Mouse (Mus musculus): ENCODE data around the gene Cacna1c. TPM values are rescaled to one million over a fixed set of nuclear protein-coding genes. Genes with fewer than 3 reads are reported as not detected.

Cacna1c gene
- polyA plus RNA-seq, 1 experiment = 19.1 TPM

GRCm38 (mm10) chr6:119132863-119133262 lies 63.4 kb downstream of the Cacna1c start:
- TF ChIP-seq POLR2A (IDR thresholded peaks at IDR 0.05; ENCODE audit: borderline replicate concordance, extremely low read depth, insufficient read depth, insufficient read length, poor library complexity, severe bottlenecking) (no peak), CTCF (IDR thresholded peaks at IDR 0.05; ENCODE audit: borderline replicate concordance, extremely low read depth, insufficient read depth, insufficient read length) (no peak)
- no peak for DNase-seq (ENCODE audit: low read depth)

GRCm38 (mm10) chr6:119132111-119132735 lies 64.0 kb downstream of the Cacna1c start:
- peak; percentile 30 for DNase-seq (ENCODE audit: low read depth)
- TF ChIP-seq CTCF (IDR thresholded peaks at IDR 0.05; ENCODE audit: borderline replicate concordance, extremely low read depth, insufficient read depth, insufficient read length) = no peak
- TF ChIP-seq POLR2A (IDR thresholded peaks at IDR 0.05; ENCODE audit: borderline replicate concordance, extremely low read depth, insufficient read depth, insufficient read length, poor library complexity, severe bottlenecking) = no peak

GRCm38 (mm10) chr6:119129664-119130063 lies 66.6 kb downstream of the Cacna1c start:
- no peak for DNase-seq (ENCODE audit: low read depth)
- peak; percentile 52; the same call in 1 of the 2 replicates for TF ChIP-seq CTCF (IDR thresholded peaks at IDR 0.05; ENCODE audit: borderline replicate concordance, extremely low read depth, insufficient read depth, insufficient read length)
- TF ChIP-seq POLR2A (IDR thresholded peaks at IDR 0.05; ENCODE audit: borderline replicate concordance, extremely low read depth, insufficient read depth, insufficient read length, poor library complexity, severe bottlenecking) = no peak

- TF ChIP-seq CTCF (IDR thresholded peaks at IDR 0.05; ENCODE audit: borderline replicate concordance, extremely low read depth, insufficient read depth, insufficient read length) (no peak), POLR2A (IDR thresholded peaks at IDR 0.05; ENCODE audit: borderline replicate concordance, extremely low read depth, insufficient read depth, insufficient read length, poor library complexity, severe bottlenecking) (no peak)
- DNase-seq (ENCODE audit: low read depth) = no peak
These were observed 67.7 kb downstream of the Cacna1c start for GRCm38 (mm10) chr6:119128521-119128920.

DNA sequence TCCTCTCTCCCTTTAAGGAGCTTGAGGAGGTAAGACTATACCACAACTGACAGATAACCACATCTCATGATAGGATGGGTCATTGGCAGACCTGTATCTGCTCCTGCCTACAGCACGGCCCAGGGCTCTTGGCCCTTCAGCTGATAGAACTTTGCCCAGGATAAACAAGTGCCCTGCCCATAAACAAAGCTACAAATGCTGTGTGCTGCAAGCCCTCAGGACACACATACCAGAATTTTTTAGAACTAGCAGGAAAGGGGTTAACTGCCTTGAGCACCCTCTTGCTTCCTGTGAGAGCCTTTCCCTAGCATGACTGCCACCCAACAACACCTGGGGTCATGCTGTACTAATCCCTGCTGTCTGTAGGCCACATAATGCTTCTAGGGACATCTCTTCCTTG lies 68.1 kb downstream of the Cacna1c start:
- DNase-seq (ENCODE audit: low read depth) = no peak
- no peak for TF ChIP-seq CTCF (IDR thresholded peaks at IDR 0.05; ENCODE audit: borderline replicate concordance, extremely low read depth, insufficient read depth, insufficient read length)
- TF ChIP-seq POLR2A (IDR thresholded peaks at IDR 0.05; ENCODE audit: borderline replicate concordance, extremely low read depth, insufficient read depth, insufficient read length, poor library complexity, severe bottlenecking) = no peak

DNA sequence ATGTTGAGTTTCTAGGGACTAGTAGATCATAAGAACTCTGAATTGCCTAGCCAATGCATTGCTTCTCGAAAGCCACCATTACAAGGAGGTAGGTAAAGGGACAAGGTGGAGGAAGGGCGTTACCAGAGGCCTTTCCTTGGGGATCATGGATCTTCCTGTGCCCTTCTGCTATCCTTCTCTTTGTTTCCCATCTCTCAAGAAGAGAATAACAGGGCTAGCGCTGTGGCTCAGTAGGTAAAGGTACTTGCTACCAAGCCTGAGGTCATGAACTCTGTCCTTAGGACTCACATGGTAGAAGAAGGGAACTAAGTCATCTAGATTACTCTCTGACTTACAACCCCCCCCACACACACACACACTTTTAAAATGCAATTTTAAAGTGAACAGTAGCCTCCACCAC lies 69.2 kb downstream of the Cacna1c start:
- no peak for DNase-seq (ENCODE audit: low read depth)
- TF ChIP-seq CTCF (IDR thresholded peaks at IDR 0.05; ENCODE audit: borderline replicate concordance, extremely low read depth, insufficient read depth, insufficient read length) (no peak), POLR2A (IDR thresholded peaks at IDR 0.05; ENCODE audit: borderline replicate concordance, extremely low read depth, insufficient read depth, insufficient read length, poor library complexity, severe bottlenecking) (no peak)

GRCm38 (mm10) chr6:119118371-119118770 lies 77.8 kb downstream of the Cacna1c start:
- no peak for DNase-seq (ENCODE audit: low read depth)
- TF ChIP-seq CTCF (IDR thresholded peaks at IDR 0.05; ENCODE audit: borderline replicate concordance, extremely low read depth, insufficient read depth, insufficient read length) (peak; percentile 11; the same call in 1 of the 2 replicates), POLR2A (IDR thresholded peaks at IDR 0.05; ENCODE audit: borderline replicate concordance, extremely low read depth, insufficient read depth, insufficient read length, poor library complexity, severe bottlenecking) (no peak)

DNA sequence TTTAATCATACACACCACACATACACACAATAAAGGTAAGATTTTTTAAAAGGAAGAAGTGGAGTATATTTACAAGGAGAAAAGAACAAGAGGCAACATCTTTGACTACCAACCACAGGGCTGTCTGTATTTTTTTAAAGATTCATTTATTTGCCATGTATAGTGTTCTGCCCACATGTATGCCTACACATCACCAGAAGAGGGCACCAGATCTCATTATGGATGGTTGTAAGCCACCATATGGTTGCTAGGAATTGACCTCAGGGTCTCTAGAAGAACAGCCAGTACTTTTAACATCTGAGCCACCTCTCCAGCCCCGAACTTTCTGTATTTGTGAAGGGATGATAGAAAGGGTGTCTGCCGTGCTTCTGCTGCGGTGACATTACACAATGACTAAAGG lies 79.9 kb downstream of the Cacna1c start:
- no peak for DNase-seq (ENCODE audit: low read depth)
- TF ChIP-seq POLR2A (IDR thresholded peaks at IDR 0.05; ENCODE audit: borderline replicate concordance, extremely low read depth, insufficient read depth, insufficient read length, poor library complexity, severe bottlenecking) (no peak), CTCF (IDR thresholded peaks at IDR 0.05; ENCODE audit: borderline replicate concordance, extremely low read depth, insufficient read depth, insufficient read length) (peak; percentile 22; the same call in 1 of the 2 replicates)

GRCm38 (mm10) chr6:119113362-119113761 lies 82.9 kb downstream of the Cacna1c start:
- no peak for DNase-seq (ENCODE audit: low read depth)
- TF ChIP-seq POLR2A (IDR thresholded peaks at IDR 0.05; ENCODE audit: borderline replicate concordance, extremely low read depth, insufficient read depth, insufficient read length, poor library complexity, severe bottlenecking) (no peak), CTCF (IDR thresholded peaks at IDR 0.05; ENCODE audit: borderline replicate concordance, extremely low read depth, insufficient read depth, insufficient read length) (no peak)

DNA sequence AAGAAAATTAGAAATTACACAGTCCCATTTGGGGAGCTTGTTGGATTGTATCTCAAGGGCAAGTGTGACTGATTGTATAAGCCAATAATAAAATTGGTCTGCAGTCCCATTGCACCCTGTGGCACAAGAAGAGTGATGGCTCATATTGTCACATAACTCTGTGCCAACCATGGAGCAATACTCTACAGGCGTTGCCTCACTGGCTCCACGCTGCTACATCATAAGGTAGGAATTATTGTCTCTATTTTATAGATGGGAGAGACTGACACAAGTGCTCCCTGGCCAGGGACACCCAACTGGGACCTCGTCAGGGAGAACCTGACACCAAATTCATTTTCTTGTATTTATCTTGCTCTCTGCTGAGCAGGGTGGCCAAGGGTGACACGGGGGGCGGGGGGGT lies 85.8 kb downstream of the Cacna1c start:
- TF ChIP-seq POLR2A (IDR thresholded peaks at IDR 0.05; ENCODE audit: borderline replicate concordance, extremely low read depth, insufficient read depth, insufficient read length, poor library complexity, severe bottlenecking) (no peak), CTCF (IDR thresholded peaks at IDR 0.05; ENCODE audit: borderline replicate concordance, extremely low read depth, insufficient read depth, insufficient read length) (no peak)
- no peak for DNase-seq (ENCODE audit: low read depth)

DNA sequence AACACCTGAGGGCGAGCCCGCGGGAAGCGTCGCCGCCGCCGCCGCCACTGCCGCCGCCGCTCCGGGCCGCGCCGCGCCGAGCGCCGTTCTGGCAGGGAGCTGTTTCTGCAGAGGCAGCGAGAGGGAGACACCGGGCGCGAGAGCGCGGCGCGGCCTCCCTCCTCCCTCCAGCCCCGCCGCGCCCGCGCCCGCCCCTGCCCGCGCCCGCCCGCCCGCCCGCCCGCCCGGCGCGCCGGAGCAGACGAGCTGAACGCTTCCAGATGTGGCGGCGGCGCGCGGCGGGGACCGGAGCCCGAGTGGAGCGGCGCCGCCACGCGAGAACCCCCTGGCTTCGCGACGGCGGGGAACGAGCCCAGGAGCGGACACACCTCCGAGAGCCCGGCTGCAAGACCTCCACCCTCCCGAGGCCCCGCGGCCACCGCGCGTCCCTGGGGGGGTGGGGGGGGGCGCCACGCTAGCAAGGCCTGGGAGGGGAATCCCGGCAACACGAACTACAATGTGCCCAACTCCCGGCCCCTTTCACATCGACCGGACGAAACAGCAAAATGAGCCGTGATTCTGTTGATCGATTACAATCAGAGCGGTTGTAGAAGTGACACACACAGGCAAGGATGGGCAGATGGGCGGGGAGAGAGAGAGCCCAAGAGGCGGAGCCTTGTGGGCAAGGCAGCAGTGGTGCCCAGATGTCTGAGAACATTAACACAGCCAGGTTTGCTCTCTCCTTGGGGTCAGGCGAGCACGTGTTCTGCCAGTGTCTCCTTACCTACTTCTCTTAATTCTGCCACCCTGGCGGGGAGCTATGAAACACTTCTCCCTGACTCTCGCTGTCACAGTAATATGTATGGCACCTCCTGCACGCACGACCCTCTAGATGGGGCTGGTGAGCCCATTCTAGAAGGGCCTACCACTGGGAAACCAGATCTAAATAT lies 87.5 kb downstream of the Cacna1c start:
- TF ChIP-seq POLR2A (IDR thresholded peaks at IDR 0.05; ENCODE audit: borderline replicate concordance, extremely low read depth, insufficient read depth, insufficient read length, poor library complexity, severe bottlenecking) (peak; percentile 32; the same call in 1 of the 2 replicates), CTCF (IDR thresholded peaks at IDR 0.05; ENCODE audit: borderline replicate concordance, extremely low read depth, insufficient read depth, insufficient read length) (peak; percentile 74; the same call in 1 of the 2 replicates)
- DNase-seq (ENCODE audit: low read depth) = peak; percentile 91
